Mouse (Mus musculus) ES-Bruce4 (cell line): Measurements from ENCODE around the gene Olfr1359.

Source experiments
- CTCF ChIP-seq: IDR thresholded peaks from one replicate; pipeline ENCODE4 v1.8.1; 2011; ENCODE audit warnings: low read depth, low read length
- EP300 ChIP-seq: IDR thresholded peaks from 2 replicates; pipeline ENCODE4 v1.6.1; 2011; ENCODE audit warnings: low read depth, low read length; ENCODE audit not compliant: insufficient read depth

DNA sequence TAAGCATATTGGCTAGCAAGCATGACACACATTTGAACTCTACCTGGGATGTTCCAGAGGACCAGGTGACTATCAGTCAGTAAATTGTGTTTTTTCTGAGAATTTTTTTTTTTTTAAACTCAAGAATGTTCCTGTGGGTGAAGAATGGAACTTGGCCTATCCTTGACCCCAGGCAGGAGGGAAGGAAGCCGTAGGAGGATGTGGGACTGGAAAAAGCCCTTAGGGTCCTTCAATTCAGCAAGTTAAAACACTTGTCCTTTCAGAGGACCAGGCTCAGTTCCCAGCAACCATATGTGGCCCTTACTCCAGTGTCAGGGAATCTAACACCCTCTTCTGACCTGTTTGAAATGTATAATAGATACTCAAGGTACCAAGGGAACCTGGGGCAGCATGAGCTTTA lies 31.6 kb downstream of the Olfr1359 start:
- TF ChIP-seq CTCF (no peak), EP300 (peak; percentile 94)
